Mouse (Mus musculus): ENCODE measurements at regions not wholly inside any gene's neighbourhood (a gene's known extent, or its start where the extent isn't known, plus 50 kb on each side); places are given as distances from the start of the nearest gene placed in this dataset.

DNA sequence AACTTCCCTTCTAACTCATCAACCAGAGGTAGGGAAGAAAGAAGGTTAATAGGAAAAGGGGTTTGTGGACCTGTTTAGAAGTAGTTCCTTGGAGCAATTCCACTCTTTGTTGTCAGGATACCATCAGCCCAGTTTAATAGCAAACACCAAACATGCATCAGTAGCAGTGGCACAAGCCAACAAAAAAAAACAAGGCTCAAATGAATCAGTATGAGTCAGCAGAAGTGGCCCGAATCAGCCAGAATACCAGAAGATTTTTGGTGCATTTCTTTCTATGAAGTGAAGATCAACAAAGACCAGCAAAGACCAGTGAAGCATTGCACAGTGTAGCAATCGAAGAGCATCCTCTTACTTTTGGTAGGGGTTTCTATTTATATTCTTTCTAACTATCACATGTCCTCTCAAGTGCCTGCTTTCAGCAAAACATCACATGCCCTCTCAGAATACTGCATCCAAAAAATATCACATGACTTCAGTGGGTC, 52.9 kb upstream of the Gm10944 start:
- no peak for DNase-seq (ENCODE audit: low read depth)
- TF ChIP-seq CTCF (IDR thresholded peaks at IDR 0.05; ENCODE audit: borderline replicate concordance, extremely low read depth, insufficient read depth, insufficient read length) = no peak
- TF ChIP-seq POLR2A (IDR thresholded peaks at IDR 0.05; ENCODE audit: borderline replicate concordance, extremely low read depth, insufficient read depth, insufficient read length, poor library complexity, severe bottlenecking) = no peak

DNA sequence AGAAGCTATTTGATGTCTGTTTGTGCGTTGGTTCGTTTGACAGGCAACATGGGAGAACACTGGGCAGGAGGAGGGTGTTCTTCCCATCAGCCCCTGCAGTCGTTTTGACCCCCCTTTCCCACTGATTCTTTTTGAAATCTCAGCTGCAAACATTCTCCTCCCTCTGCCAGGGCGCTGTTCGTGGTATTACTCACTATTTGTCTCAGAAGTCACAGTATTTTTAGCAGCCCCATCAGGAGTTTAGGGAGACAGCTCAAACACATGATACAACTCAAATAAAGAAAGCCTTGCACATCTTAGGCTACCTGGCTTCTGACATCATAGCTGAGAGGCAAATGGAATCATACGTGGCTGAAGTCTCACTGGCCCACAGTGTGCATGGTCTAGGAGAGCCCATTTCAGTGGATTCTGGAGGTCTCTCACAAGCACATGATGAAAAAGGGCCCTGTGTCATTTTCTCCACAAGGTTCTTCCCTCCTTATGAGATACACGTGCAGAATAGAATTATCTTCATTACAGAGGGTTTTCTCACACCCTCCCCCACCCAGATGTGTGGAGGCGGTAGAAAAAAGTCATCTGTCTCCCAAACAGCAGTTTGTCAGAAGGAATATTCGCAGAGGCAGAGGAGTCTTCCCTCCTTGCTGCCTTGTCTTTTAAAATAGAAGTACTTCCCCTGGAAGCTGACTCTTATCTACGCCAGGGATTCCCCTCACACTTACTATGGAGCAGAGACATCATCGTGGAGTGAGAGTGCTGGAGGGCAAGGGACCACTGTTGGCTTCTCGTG, 57.1 kb upstream of the Rab32 start:
- DNase-seq (ENCODE audit: low read depth) = no peak
- TF ChIP-seq CTCF (IDR thresholded peaks at IDR 0.05; ENCODE audit: borderline replicate concordance, extremely low read depth, insufficient read depth, insufficient read length) = no peak
- no peak for TF ChIP-seq POLR2A (IDR thresholded peaks at IDR 0.05; ENCODE audit: borderline replicate concordance, extremely low read depth, insufficient read depth, insufficient read length, poor library complexity, severe bottlenecking)

DNA sequence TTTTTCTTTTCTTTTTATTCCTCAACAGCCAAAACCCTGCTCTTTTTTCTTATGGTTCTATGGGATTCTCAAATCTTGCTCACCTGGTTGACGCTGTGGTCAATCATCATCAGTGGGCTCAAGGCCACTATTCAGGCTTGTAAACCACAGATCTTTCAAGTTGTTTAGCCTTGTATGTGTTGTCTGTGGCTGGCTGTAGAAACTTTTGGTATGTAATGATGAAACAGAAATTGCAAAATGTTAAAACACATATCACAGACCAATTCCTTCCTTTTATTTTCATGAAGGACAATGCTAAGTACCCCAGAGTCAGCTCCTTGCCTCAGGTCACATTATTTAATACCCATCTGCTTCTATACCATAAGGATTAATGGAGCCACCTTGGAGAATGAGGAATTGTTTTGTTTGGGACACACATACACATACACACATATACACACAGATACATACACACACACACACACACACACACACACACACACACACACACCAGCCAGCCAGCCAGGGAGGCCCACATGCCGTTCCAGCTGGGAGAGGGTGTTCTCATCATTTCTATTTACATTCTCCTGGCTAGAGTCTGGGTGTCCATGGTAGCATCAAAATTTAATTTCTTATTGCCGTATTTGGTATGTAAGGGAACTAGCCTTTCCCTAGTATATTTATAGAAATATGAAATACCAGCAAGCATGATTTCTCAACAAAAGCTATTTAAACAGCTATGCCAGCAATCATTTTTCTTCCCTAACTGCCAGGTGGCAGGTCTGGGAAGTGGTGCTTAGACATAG, 52.7 kb upstream of the Rab32 start:
- TF ChIP-seq POLR2A (IDR thresholded peaks at IDR 0.05; ENCODE audit: borderline replicate concordance, extremely low read depth, insufficient read depth, insufficient read length, poor library complexity, severe bottlenecking) = no peak
- no peak for TF ChIP-seq CTCF (IDR thresholded peaks at IDR 0.05; ENCODE audit: borderline replicate concordance, extremely low read depth, insufficient read depth, insufficient read length)
- DNase-seq (ENCODE audit: low read depth) = no peak

DNA sequence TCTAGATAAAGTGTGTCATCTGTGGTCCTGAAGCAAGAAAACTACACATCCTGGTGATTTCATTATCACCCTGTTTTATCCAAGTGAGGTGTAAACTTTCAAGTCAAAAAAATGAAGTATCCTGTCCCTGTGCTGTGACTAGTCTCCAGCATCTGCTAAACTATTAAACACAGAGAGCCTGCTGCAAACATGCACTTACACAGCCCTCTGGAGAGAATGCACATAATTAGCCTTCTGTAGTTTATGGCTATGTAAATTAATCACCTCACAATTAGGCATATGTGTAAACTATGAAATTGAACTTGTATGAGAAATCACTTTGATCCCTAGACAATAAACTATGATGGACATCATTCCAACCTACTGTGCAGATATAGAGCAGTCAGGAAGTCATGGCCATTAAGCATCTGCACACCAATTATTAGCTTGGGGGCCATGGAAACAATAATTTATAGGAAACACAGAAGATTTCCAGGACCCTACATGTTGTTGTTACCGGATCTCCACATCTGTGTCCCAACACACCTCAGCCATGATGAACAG, 50.6 kb upstream of the Rab32 start:
- DNase-seq (ENCODE audit: low read depth) = peak; percentile 22

More for the DNA sequence above, 50.6 kb upstream of the Rab32 start:
- TF ChIP-seq CTCF (IDR thresholded peaks at IDR 0.05; ENCODE audit: borderline replicate concordance, extremely low read depth, insufficient read depth, insufficient read length) = no peak
- TF ChIP-seq POLR2A (IDR thresholded peaks at IDR 0.05; ENCODE audit: borderline replicate concordance, extremely low read depth, insufficient read depth, insufficient read length, poor library complexity, severe bottlenecking) = no peak
